Mouse (Mus musculus) cerebellum, postnatal 25 days (tissue): ENCODE measurements at regions not wholly inside any gene's neighbourhood (a gene's known extent, or its start where the extent isn't known, plus 50 kb on each side); places are given as distances from the start of the nearest gene placed in this dataset.

Experiments used
- DNase-seq, 2 experiments: peaks; one replicate each; pipeline ENCODE4 v3.0.0; 2021; ENCODE audit warnings: mixed read lengths in 2 of 2

DNA sequence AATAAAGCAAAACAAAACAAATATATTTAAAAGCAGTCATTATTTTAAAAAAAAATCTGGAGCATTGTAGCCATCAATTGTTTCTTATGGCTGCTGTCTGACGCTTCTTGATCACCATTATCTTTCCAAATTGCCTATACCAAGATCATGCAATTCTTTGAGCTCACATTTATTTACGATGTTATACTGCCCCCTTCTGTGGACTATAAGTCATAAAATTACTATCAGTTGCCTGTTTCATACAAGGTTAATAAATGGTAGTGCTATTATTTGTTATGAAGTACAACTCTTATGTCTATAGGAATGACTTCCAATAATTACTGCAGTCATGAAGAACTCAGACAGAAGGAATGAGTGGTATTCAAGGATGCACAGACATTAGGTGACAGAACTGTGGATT, 57.3 kb upstream of the Eda2r start:
- DNase-seq = no peak

- DNase-seq = peak; percentile 42 to 45
Observed at GRCm38 (mm10) chrX:97431391-97431803, 54.4 kb upstream of the Eda2r start.
